Mouse (Mus musculus) heart, postnatal 36 days (tissue): ENCODE measurements around the gene Slc25a12. TPM values are rescaled to one million over a fixed set of nuclear protein-coding genes. Genes with fewer than 3 reads are reported as not detected.
"Not testable (repeated sequence)": the region's sequence is repeated elsewhere in the genome, so short reads cannot be mapped to it uniquely, and the experiment has no call there.

Source experiments
- DNase-seq, 2 experiments: peaks; one replicate each; pipeline ENCODE4 v3.0.0; 2021 to 2022
- intact Hi-C: fragments of 180-260 bp; cut with DNase I; formaldehyde crosslinking; loops from one replicate; pipeline ENCODE4 v1.15.1; 2025
- total RNA-seq, 2 experiments: library from RNA; stranded (reverse); gene quantifications; 2 replicates each; pipeline ENCODE4 v1.2.3; 2021

Slc25a12 gene
- 100 to 1,000 TPM; 252 to 275 TPM for total RNA-seq

DNA sequence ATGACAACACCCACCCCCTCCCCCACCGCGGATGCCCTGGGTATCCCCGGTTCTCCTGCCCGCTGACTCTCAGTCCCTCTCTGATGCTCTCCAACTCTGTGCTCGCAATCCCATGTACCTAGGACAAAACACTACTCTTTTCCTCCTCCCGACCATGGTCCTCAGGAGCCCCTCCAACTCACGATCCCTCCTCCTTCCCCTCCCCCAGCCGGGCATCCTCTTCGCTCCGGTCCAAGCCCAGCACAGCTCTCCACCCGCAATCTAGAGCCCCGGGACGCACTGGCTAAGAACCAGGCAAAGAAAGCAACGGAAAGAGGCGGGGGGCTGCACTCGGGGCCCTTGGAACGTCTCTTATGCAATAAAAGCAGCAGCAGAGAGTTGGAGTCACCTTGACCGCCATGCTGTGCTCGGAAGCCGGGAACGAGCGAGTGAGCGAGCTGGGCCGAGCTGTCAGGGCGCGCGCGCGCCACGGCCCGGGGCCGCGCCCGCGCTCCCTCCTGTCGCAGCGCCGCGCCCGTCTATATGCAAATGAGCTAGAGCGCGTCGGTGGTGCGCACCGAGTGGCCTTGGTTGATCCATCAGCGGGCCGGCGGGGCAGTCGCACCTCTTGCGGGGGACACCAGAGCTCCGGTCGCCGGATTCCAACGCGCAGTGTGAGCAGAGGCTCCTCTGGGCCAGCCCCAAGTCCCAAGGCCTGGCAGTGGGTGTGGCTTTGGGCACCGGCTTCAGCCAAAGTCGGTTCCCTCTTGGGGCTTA is at the start of gene Slc25a12:
Slc25a12 (minus strand) TSS at position 625 of the 756 bp plus-strand sequence.
- intact Hi-C loops: loop anchor here (2.0 to 10.0 kb wide), 2 partner anchors 85 to 543 kb away; partner anchors contain the start of genes Metap1d and Tlk1
- peak; percentile 77 to 86 for DNase-seq

GRCm38 (mm10) chr2:71405613-71406012 is 38.1 kb upstream of the Slc25a12 start:
- DNase-seq: no peak
- intact Hi-C loops: no loop called here

DNA sequence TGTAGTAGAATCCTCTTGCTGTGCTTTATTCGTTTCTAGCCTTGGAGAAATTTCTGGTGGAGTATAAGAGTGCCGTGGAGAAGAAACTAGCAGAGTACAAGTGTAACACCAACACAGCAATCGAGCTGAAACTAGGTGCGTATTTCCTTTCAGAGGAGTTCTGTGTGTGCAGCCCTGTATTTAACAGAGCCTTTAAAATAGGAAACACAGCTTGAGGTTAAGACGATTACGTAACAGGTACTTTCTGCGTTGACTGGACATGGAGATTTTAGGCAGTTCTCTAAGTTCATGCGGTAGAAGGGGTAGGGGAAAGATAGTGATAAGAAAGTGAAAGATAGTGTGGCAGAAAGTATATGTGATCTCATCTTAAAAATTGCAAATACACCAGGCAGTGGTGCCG is 22.3 kb upstream of the Slc25a12 start:
- DNase-seq: no peak
- intact Hi-C loops: loop anchor here (1.0 to 5.0 kb wide), 2 partner anchors 22 to 62 kb away; partner anchors contain the start of gene Metap1d

DNA sequence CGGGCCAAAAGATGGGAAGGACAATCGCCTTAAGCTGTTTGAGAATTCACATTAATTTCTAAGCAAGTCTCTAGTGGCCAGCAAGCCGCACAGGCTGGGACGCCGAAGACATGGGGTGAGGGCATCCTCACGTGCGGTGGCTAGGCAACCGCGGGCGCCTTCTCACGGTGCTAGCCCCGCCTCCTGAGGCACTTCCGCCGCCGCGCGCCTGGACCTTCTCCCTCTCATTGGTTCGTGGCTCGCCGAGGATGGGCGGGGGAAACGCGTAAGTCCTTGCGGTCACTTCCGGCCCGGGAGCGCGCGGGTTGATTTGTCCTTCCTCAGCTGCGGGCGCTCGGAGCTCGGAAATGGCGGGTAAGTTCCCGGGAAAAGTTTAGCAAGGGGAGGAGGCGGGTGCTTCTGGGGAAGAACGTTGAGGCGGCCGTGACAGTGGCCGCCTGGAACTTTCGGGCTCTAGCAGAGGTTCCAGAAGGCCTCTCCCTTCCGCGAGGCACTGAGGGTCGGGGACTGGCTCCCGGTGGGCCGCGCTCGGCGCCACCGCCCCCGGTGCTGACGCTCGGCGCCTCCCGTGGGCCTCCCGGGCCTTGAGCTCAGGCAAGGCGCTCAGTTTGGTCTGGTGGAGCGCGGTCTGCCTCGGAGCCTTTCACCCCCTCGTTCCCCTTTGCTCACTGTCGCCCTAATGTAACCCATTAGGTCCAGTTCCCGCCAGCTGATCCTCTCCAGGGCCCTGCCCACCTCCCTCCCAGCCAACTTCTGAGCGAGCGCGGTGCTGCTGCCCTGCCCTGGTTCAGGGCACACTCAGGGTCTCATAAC is 21.6 kb upstream of the Slc25a12 start, which contains the start of gene Hat1:
Hat1 (plus strand) TSS at position 8 of the 813 bp plus-strand sequence.
- intact Hi-C loops: loop anchor here (1.0 kb wide), 1 partner anchor 21 kb away; no protein-coding TSS in a partner anchor
- peak; percentile 93 to 94 for DNase-seq

DNA sequence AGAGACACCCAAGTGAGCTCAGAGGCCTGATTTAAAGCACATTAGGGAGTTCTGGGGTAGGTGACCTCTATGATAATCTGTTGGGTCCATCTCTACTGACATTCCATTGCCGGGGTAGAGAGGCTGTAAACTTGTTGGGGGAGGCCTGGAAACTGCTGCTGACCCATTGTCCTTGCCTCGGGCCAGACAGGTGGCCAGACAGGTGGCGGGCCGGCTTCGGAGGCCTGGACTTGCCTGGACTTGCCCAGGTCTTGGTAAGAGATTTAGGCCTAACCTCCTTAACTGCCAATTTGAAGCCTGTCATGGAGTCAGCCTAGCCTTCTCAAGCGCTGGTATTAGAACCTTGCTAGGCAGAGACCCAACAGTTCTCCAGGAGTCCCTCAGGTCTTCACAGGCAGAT is 20.2 kb upstream of the Slc25a12 start:
- intact Hi-C loops: no loop called here
- no peak for DNase-seq

DNA sequence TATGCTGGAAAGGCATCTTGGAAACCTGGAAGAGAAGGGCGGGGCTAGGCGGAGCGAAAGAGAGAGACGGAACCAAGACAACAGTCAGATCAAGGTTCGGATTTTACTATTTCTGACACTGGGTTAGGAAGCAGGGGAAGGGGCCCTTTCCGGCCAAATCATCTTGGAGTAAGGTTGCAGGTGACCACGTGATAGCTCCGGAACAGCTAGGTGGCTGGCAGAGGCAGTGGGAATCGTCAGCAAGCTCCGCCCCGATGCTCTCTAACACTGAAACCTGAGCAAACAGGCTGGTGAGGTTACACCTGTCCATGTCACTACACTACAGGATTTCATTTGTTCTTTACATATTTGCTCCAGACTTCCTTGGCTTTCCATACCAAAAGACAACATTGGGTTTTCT is 16.3 kb upstream of the Slc25a12 start:
- intact Hi-C loops: no loop called here
- no peak for DNase-seq

- intact Hi-C loops: no loop called here
- DNase-seq: no peak
Observed at GRCm38 (mm10) chr2:71381962-71382361, 14.4 kb upstream of the Slc25a12 start.

- no peak for DNase-seq
- intact Hi-C loops: no loop called here
Observed at GRCm38 (mm10) chr2:71377426-71377825, 9.9 kb upstream of the Slc25a12 start.

- DNase-seq: no peak
- intact Hi-C loops: no loop called here
Observed at GRCm38 (mm10) chr2:71376433-71376906, 8.9 kb upstream of the Slc25a12 start.

DNA sequence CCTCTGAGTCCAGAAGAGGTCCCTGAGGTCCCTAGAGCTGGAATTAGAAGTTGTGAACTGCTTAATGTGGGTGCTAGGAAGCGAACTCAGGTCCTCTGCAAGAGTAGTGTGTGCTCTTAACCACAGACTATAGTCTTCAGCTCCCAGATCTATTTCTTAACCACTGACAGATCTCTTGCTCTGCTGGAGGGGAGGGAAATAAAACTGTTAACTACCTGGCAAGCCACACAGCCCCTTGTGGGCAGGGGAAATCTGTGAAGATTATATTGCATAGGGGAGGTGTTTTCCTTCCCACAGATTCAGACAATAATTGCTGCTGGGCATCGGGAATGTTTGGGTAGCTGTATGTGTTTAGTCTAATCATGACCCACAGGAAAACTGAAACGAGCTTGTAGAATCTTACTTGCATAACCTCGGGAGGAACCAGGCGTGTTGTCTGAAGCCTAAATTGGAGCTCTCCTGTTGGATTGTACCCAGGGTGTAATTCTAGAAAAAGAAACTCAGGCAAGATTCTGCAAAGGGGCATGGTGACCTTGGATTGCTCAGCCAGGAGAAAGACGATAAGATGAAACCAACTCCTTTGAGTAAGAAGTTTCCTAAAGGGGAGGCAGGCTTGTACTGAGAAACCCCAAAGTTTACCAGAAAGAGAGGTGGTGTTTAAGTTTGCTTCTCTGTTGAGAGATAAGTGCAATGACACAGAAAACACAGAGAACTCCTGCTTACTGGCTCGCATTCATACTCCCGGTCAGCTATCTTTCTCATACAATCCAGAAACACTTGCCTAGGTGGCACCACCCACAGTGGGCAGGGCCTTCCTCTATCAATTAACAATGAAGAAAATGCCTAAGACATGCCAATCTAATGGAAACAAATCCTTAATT is 7.0 kb upstream of the Slc25a12 start:
- no peak for DNase-seq
- intact Hi-C loops: no loop called here

GRCm38 (mm10) chr2:71372261-71372660 is 4.7 kb upstream of the Slc25a12 start:
- intact Hi-C loops, DNase-seq: not testable (repeated sequence)

DNA sequence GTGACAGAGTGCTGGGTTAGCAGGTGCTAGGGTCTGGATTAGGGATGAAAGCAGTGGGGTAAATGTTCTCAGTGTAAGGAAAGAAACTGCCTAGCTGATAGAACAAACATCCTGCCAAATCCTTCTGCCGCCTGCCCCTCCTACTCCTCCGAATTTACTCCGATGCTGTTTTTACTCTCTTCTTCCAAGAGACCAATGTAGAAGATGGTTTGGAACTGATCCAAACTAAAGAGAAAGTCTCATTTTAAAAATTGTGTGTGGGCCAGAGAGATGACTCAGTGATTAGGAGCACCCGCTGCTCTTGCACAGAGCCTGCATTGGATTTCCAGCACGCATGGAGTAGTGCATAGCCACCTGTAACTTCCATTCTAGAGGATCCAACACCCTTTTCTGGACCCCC is 4.2 kb upstream of the Slc25a12 start:
- intact Hi-C loops: no loop called here
- no peak for DNase-seq

DNA sequence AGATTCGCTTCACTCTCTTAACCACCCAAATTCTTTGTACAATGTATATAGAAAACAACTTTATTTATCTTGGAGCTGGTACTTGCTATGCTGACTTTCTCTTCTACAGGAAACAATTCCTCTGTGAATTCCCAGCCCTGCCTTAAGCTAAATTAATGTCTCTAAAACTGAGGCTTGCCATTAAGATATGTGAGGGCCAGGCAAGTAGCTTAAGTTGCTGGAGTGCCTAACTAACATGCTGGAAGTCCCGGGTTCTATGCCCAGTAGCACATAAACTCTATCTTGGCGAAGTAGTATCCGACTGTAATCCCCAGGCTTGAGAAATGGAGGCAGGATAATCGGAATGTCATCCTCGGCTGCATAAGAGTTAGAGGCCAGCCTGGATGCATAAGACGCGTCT is 537 bp upstream of the Slc25a12 start:
- no peak for DNase-seq
- intact Hi-C loops: loop anchor here (1.0 to 10.0 kb wide), 2 partner anchors 21 to 543 kb away; partner anchors contain the start of gene Tlk1

GRCm38 (mm10) chr2:71366618-71367124 is 878 bp downstream of the Slc25a12 start:
- DNase-seq: peak in 1 of 2 experiments; percentile 18
- intact Hi-C loops: loop anchor here (2.0 to 10.0 kb wide), 2 partner anchors 86 to 542 kb away; partner anchors contain the start of genes Metap1d and Tlk1

GRCm38 (mm10) chr2:71360192-71360591 is 7.4 kb downstream of the Slc25a12 start:
- no peak for DNase-seq
- intact Hi-C loops: loop anchor here (10.0 kb wide), 1 partner anchor 535 kb away; the partner anchor contains the start of gene Tlk1

GRCm38 (mm10) chr2:71358347-71358746 is 9.2 kb downstream of the Slc25a12 start:
- intact Hi-C loops: no loop called here

GRCm38 (mm10) chr2:71354055-71354425 is 13.5 kb downstream of the Slc25a12 start:
- intact Hi-C loops: no loop called here
- DNase-seq: no peak

More at GRCm38 (mm10) chr2:71358347-71358746, 9.2 kb downstream of the Slc25a12 start:
- DNase-seq: no peak

- intact Hi-C loops: no loop called here
- peak in 1 of 2 experiments; percentile 37 for DNase-seq
Observed at GRCm38 (mm10) chr2:71353306-71354054, 14.1 kb downstream of the Slc25a12 start.

GRCm38 (mm10) chr2:71351727-71351987 is 15.9 kb downstream of the Slc25a12 start:
- intact Hi-C loops: no loop called here
- DNase-seq: no peak
